Mouse (Mus musculus) midbrain, postnatal 0 days (tissue): Measurements from ENCODE around the gene Gm14569. TPM values are rescaled to one million over a fixed set of nuclear protein-coding genes. Genes with fewer than 3 reads are reported as not detected.

Experiments used
- ATAC-seq: fragments of 200-750 bp; cut with Nextera tagmentation; 2 replicates; pipeline ENCODE4 v1.8.0; 2017; ENCODE audit warnings: moderate number of reproducible peaks, mild to moderate bottlenecking, moderate TSS enrichment, moderate library complexity; ENCODE audit not compliant: low FRiP score
- DNase-seq: peaks from one replicate; pipeline ENCODE4 v3.0.0-alpha.2; 2015; ENCODE audit warnings: low spot score
- H3K27ac ChIP-seq: fragments of 300-500 bp; sonication (generic); 2 replicates; pipeline ENCODE4 v1.5.1; 2014; ENCODE audit warnings: low read depth, mild to moderate bottlenecking, low read length, mixed read lengths
- H3K27me3 ChIP-seq: fragments of 300-500 bp; sonication (generic); 2 replicates; pipeline ENCODE4 v1.6.1; 2014; ENCODE audit warnings: low read length, control low read depth, mixed read lengths; ENCODE audit not compliant: insufficient read depth
- H3K36me3 ChIP-seq: fragments of 300-500 bp; sonication (generic); 2 replicates; pipeline ENCODE4 v1.6.1; 2014; ENCODE audit warnings: low read length, control low read depth, mixed read lengths; ENCODE audit not compliant: insufficient read depth
- H3K4me1 ChIP-seq: fragments of 300-500 bp; sonication (generic); 2 replicates; pipeline ENCODE4 v1.6.1; 2014; ENCODE audit warnings: mild to moderate bottlenecking, control low read depth, antibody characterized with exemption, low read length, mixed read lengths; ENCODE audit not compliant: insufficient read depth
- H3K4me2 ChIP-seq: fragments of 300-500 bp; sonication (generic); 2 replicates; pipeline ENCODE4 v1.6.1; 2014; ENCODE audit warnings: low read depth, mild to moderate bottlenecking, low read length, mixed read lengths; ENCODE audit not compliant: poor library complexity, severe bottlenecking
- H3K4me3 ChIP-seq: fragments of 300-500 bp; sonication (generic); 2 replicates; pipeline ENCODE4 v1.5.1; 2014; ENCODE audit warnings: low read depth, mild to moderate bottlenecking, low read length, moderate library complexity
- H3K9ac ChIP-seq: fragments of 300-500 bp; sonication (generic); replicated peaks from 2 replicates; pipeline ENCODE4 v1.6.1; 2014; ENCODE audit warnings: mild to moderate bottlenecking, low read length, moderate library complexity, mixed read lengths; ENCODE audit not compliant: poor library complexity, severe bottlenecking
- H3K9me3 ChIP-seq: fragments of 300-500 bp; sonication (generic); 2 replicates; pipeline ENCODE4 v1.6.1; 2016; ENCODE audit warnings: low read length, control low read depth
- CTCF ChIP-seq: IDR thresholded peaks from 2 replicates; pipeline ENCODE4 v1.5.1; 2016; ENCODE audit warnings: antibody characterized with exemption, mild to moderate bottlenecking
- WGBS: fragments of 180-500 bp; shearing (Covaris S2); extraction: QIAGEN DNeasy Blood & Tissue Kit; methylation state at CpG from one replicate; pipeline ENCODE4 v1.1.7; 2014; 5-methylcytosine and 5-hydroxymethylcytosine counted together
- polyA plus RNA-seq: library from polyadenylated mRNA; unstranded; fragments of >200 nt; fragmentation: Nextera tagmentation; extraction: Ambion mirVana; gene quantifications from 2 replicates; pipeline ENCODE4 v1.2.1, GENCODE M21; 2015
- total RNA-seq: library from RNA; depleted of rRNA; stranded (reverse); fragments of >200 nt; gene quantifications from 2 replicates; pipeline ENCODE4 v1.2.3, GENCODE M21; 2014

Gene Gm14569
- total and polyA plus RNA-seq, 2 experiments from 2014 or later, result not detected

GRCm38 (mm10) chrX:36513231-36513630 is 21.6 kb upstream of the Gm14569 start:
- Histone ChIP-seq H3K4me2 (no peak overlapping the region), H3K27ac (no peak overlapping the region), H3K9me3 (no peaks in the 10 kb centered on the region), H3K27me3 (no peaks in the 10 kb centered on the region), H3K4me3 (no peak overlapping the region), H3K36me3 (no peaks in the 10 kb centered on the region), H3K4me1 (no peaks in the 10 kb centered on the region), H3K9ac (no peak overlapping the region)
- DNase-seq, result peak; percentile 2
- no peak for TF ChIP-seq CTCF
- 72% methylated on average over 8 of the region's 9 CpGs for WGBS
- ATAC-seq, result no peak

- no peak overlapping the region for H3K9ac ChIP-seq
- no peaks in the 10 kb centered on the region for H3K27me3 ChIP-seq
- H3K27ac ChIP-seq, result no peak overlapping the region
- 50% methylated on average over 6 of the region's 6 CpGs for WGBS
- H3K4me3 ChIP-seq, result no peak overlapping the region
- H3K4me2 ChIP-seq, result no peak overlapping the region
- TF ChIP-seq CTCF, result peak; percentile 75
- no peaks in the 10 kb centered on the region for H3K36me3 ChIP-seq
- H3K4me1 ChIP-seq, result no peaks in the 10 kb centered on the region
- ATAC-seq (no peak), DNase-seq (peak; percentile 45)
- no peaks in the 10 kb centered on the region for H3K9me3 ChIP-seq
Observed at GRCm38 (mm10) chrX:36506863-36507262, 15.2 kb upstream of the Gm14569 start.

DNA sequence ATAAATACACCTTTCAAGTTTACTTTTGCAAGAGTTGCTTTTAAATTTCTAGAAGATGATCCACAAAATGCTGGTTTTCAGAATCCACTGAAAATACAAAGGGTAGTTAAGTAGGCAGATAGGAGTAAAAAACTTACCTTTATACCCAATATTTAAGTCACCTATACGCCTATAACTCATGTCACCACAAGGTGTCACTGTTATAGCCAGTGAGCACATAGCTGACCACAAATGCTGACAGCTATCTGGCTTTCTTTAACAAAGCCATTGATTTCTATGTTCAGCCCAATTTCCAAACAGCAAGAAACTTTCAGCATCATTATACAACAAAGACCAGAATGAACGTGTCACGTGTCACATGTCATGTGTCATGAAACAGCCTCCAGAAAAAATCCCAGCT is 2.1 kb downstream of the Gm14569 start:
- Histone ChIP-seq H3K36me3 (no peaks in the 10 kb centered on the region), H3K4me2 (no peak overlapping the region), H3K9me3 (no peaks in the 10 kb centered on the region), H3K27me3 (no peaks in the 10 kb centered on the region), H3K4me1 (no peaks in the 10 kb centered on the region), H3K27ac (no peak overlapping the region), H3K9ac (no peak overlapping the region), H3K4me3 (no peak overlapping the region)
- TF ChIP-seq CTCF, result peak; percentile 70
- DNase-seq (peak; percentile 26), ATAC-seq (no peak)
- WGBS, result 30% methylated on average over 3 of the region's 3 CpGs

DNA sequence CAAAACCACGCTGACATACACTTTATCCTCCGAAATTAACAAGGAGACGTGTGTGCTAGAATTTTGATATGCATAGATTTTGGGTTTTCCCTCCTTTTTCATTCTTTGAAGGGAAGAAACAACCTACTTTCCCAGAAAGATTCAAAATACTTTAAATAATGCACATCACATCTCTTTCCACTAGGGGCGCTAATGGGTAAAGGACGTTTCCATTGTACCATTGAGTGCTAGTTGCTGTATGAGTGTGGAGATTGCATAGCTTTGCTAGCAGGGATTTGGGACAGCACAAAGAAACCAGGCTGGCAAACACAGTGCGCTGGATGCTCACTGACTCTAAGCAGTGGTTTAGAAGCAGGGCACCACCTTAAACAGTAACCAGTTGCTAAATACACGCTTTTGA is 3.6 kb downstream of the Gm14569 start:
- H3K9ac ChIP-seq, result no peak overlapping the region
- no peak overlapping the region for H3K27ac ChIP-seq
- ATAC-seq, result no peak
- TF ChIP-seq CTCF, result peak; percentile 71
- no peaks in the 10 kb centered on the region for H3K36me3 ChIP-seq
- H3K27me3 ChIP-seq, result no peaks in the 10 kb centered on the region
- 53% methylated on average over 7 of the region's 7 CpGs for WGBS
- no peak overlapping the region for H3K4me2 ChIP-seq
- H3K9me3 ChIP-seq, result no peaks in the 10 kb centered on the region
- no peak overlapping the region for H3K4me3 ChIP-seq
- DNase-seq, result peak; percentile 8
- no peaks in the 10 kb centered on the region for H3K4me1 ChIP-seq

- no peak overlapping the region for H3K4me2 ChIP-seq
- H3K9ac ChIP-seq, result no peak overlapping the region
- H3K4me3 ChIP-seq, result no peak overlapping the region
- no peaks in the 10 kb centered on the region for H3K27me3 ChIP-seq
- no peak for ATAC-seq
- no peaks in the 10 kb centered on the region for H3K36me3 ChIP-seq
- no peak for TF ChIP-seq CTCF
- DNase-seq, result no peak
- H3K9me3 ChIP-seq, result no peaks in the 10 kb centered on the region
- no peak overlapping the region for H3K27ac ChIP-seq
- 96% methylated on average over 3 of the region's 3 CpGs for WGBS
- H3K4me1 ChIP-seq, result no peaks in the 10 kb centered on the region
Observed at GRCm38 (mm10) chrX:36474873-36475272, 16.8 kb downstream of the Gm14569 start.

DNA sequence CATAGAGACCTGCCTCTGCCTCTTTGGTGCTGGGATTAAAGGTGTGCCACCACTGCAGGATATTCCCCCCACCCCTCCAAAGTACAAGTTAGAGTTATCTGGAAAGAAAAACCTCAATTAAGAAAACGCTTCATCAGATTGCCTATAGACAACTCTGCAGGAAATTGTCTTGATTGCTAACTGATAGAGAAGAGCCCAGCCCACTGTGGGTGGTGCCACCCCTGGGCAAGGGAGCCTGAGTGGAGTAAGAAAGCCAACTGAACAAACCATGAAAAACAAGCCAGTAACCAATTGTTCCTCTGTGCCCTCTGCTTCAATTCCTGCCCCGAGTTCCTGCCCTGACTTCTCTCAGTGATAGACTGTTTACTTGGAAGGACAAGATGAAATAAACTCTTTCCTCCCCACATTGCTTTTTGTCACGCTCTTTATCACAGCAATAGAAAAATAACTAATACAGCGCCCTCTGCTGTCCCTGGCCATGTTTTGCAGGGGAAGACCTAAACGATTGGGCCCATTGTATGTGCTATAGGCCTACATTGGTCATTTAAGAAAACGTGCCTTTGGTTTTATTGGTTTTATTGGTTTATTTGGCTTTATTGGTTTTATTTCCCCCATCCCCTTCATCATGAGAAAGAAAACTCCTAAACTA is 17.4 kb downstream of the Gm14569 start:
- ATAC-seq, result no peak
- H3K4me3 ChIP-seq, result no peak overlapping the region
- no peaks in the 10 kb centered on the region for H3K9me3 ChIP-seq
- H3K4me2 ChIP-seq, result no peak overlapping the region
- 56% methylated on average over 6 of the region's 6 CpGs for WGBS
- H3K27me3 ChIP-seq, result no peaks in the 10 kb centered on the region
- no peak overlapping the region for H3K27ac ChIP-seq
- H3K9ac ChIP-seq, result no peak overlapping the region
- DNase-seq, result no peak
- no peaks in the 10 kb centered on the region for H3K4me1 ChIP-seq
- no peaks in the 10 kb centered on the region for H3K36me3 ChIP-seq
- peak; percentile 43 for TF ChIP-seq CTCF
